Mouse (Mus musculus) hindbrain, embryonic 11.5 days (tissue): ENCODE data around the gene 1810010H24Rik. TPM values are rescaled to one million over a fixed set of nuclear protein-coding genes. Genes with fewer than 3 reads are reported as not detected.

Source experiments
- polyA plus RNA-seq: library from polyadenylated mRNA; unstranded; fragments of >200 nt; fragmentation: Nextera tagmentation; extraction: Ambion mirVana; gene quantifications from 2 replicates; pipeline ENCODE4 v1.2.1, GENCODE M21; 2014

1810010H24Rik gene
- polyA plus RNA-seq, 1 experiment from 2014 or later, result 3.3 TPM

Other genes with a start within 250 kb of the 1810010H24Rik start
- 9.5 and 11.0 TPM in 2 replicates for gene Polg2, start 246.1 kb upstream of the 1810010H24Rik start, polyA plus RNA-seq
- 544 and 600 TPM in 2 replicates for gene Ddx5, start 236.5 kb upstream of the 1810010H24Rik start, polyA plus RNA-seq
- 19.4 and 22.5 TPM in 2 replicates for gene Cep95, start 236.4 kb upstream of the 1810010H24Rik start, polyA plus RNA-seq
- 19.0 and 25.0 TPM in 2 replicates for gene Smurf2, start 105.0 kb upstream of the 1810010H24Rik start, polyA plus RNA-seq
- gene Kpna2, start 26.1 kb upstream of the 1810010H24Rik start, polyA plus RNA-seq, result 581 and 643 TPM in 2 replicates
- 40.8 and 55.1 TPM in 2 replicates for gene Bptf, start 106.4 kb downstream of the 1810010H24Rik start, polyA plus RNA-seq
- gene Nol11, start 163.7 kb downstream of the 1810010H24Rik start, polyA plus RNA-seq, result 65.8 and 76.3 TPM in 2 replicates